Mouse (Mus musculus) intestine, embryonic 14.5 days (tissue): ENCODE data around the gene Abcc5. TPM values are rescaled to one million over a fixed set of nuclear protein-coding genes. Genes with fewer than 3 reads are reported as not detected.

Source experiments
- ATAC-seq: fragments of 200-750 bp; cut with Nextera tagmentation; replicated peaks from 2 replicates; pipeline ENCODE4 v1.8.0; 2017; ENCODE audit warnings: low read depth, moderate number of reproducible peaks, moderate TSS enrichment, moderate library complexity; ENCODE audit not compliant: low FRiP score, low TSS enrichment
- DNase-seq: peaks from one replicate; pipeline ENCODE4 v3.0.0-alpha.2; 2018; ENCODE audit warnings: low spot score
- H3K27ac ChIP-seq: fragments of 300-500 bp; sonication (generic); 2 replicates; pipeline ENCODE4 v1.5.1; 2014; ENCODE audit warnings: low read depth, mild to moderate bottlenecking, control low read depth
- H3K27me3 ChIP-seq: fragments of 300-500 bp; sonication (generic); replicated peaks from 2 replicates; pipeline ENCODE4 v1.6.1; 2014; ENCODE audit warnings: low read length, control low read depth; ENCODE audit not compliant: control insufficient read depth, insufficient read depth
- H3K36me3 ChIP-seq: fragments of 300-500 bp; sonication (generic); 2 replicates; pipeline ENCODE4 v1.6.1; 2014; ENCODE audit warnings: low read length, control low read depth; ENCODE audit not compliant: control insufficient read depth, insufficient read depth
- H3K4me1 ChIP-seq: fragments of 300-500 bp; sonication (generic); replicated peaks from 2 replicates; pipeline ENCODE4 v1.6.1; 2014; ENCODE audit warnings: low read length, control low read depth, mixed read lengths; ENCODE audit not compliant: control insufficient read depth, insufficient read depth
- H3K4me2 ChIP-seq: fragments of 300-500 bp; sonication (generic); 2 replicates; pipeline ENCODE4 v1.6.1; 2014; ENCODE audit warnings: low read length
- H3K4me3 ChIP-seq: fragments of 300-500 bp; sonication (generic); 2 replicates; pipeline ENCODE4 v1.5.1; 2014; ENCODE audit warnings: low read depth, low read length, control low read depth, mixed read lengths
- H3K9ac ChIP-seq: fragments of 300-500 bp; sonication (generic); 2 replicates; pipeline ENCODE4 v1.6.1; 2014; ENCODE audit warnings: mild to moderate bottlenecking, low read length
- H3K9me3 ChIP-seq: fragments of 300-500 bp; sonication (generic); 2 replicates; pipeline ENCODE4 v1.6.1; 2016; ENCODE audit warnings: low read length, control low read depth; ENCODE audit not compliant: control insufficient read depth
- WGBS: fragments of 180-500 bp; shearing (Covaris S2); extraction: QIAGEN DNeasy Blood & Tissue Kit; methylation state at CpG from one replicate; pipeline ENCODE4 v1.1.7; 2014; 5-methylcytosine and 5-hydroxymethylcytosine counted together
- polyA plus RNA-seq: library from polyadenylated mRNA; unstranded; fragments of >200 nt; fragmentation: Nextera tagmentation; extraction: Ambion mirVana; gene quantifications from 2 replicates; pipeline ENCODE4 v1.2.1, GENCODE M21; 2014

The Abcc5 gene
- polyA plus RNA-seq, 1 experiment from 2014 or later: 59.0 TPM

- Histone ChIP-seq H3K27ac (no peak overlapping the region), H3K4me3 (no peak overlapping the region), H3K4me1 (no peaks in the 10 kb centered on the region), H3K9ac (no peak overlapping the region), H3K36me3 (peaks cover 14% of the 10 kb centered on the region), H3K9me3 (no peaks in the 10 kb centered on the region), H3K27me3 (no peaks in the 10 kb centered on the region), H3K4me2 (no peak overlapping the region)
- 71% methylated on average over 2 of the region's 2 CpGs for WGBS
- DNase-seq: peak; percentile 28
- no peak for ATAC-seq
Measured at GRCm38 (mm10) chr16:20415211-20415610, 11.0 kb downstream of the Abcc5 start.

- Histone ChIP-seq H3K36me3 (peaks cover 9% of the 10 kb centered on the region; the same call in 1 of the 2 replicates), H3K9me3 (no peaks in the 10 kb centered on the region), H3K4me1 (no peaks in the 10 kb centered on the region), H3K9ac (no peak overlapping the region), H3K4me2 (no peak overlapping the region), H3K4me3 (no peak overlapping the region), H3K27me3 (no peaks in the 10 kb centered on the region), H3K27ac (no peak overlapping the region)
- peak; percentile 36 for DNase-seq
- ATAC-seq: no peak
- WGBS: 71% methylated on average over 2 of the region's 2 CpGs
Measured at GRCm38 (mm10) chr16:20413870-20414331, 12.3 kb downstream of the Abcc5 start.

- Histone ChIP-seq H3K36me3 (peaks cover 4% of the 10 kb centered on the region; the same call in 1 of the 2 replicates), H3K9me3 (no peaks in the 10 kb centered on the region), H3K4me1 (no peaks in the 10 kb centered on the region), H3K27ac (no peak overlapping the region), H3K27me3 (no peaks in the 10 kb centered on the region), H3K9ac (no peak overlapping the region), H3K4me2 (no peak overlapping the region), H3K4me3 (no peak overlapping the region)
- 76% methylated on average over 8 of the region's 8 CpGs for WGBS
- DNase-seq (peak; percentile 35), ATAC-seq (no peak)
Measured at GRCm38 (mm10) chr16:20411958-20412570, 14.1 kb downstream of the Abcc5 start.

GRCm38 (mm10) chr16:20405335-20405734, 20.9 kb downstream of the Abcc5 start:
- H3K4me2 ChIP-seq: no peak overlapping the region
- H3K9ac ChIP-seq: no peak overlapping the region
- H3K27me3 ChIP-seq: no peaks in the 10 kb centered on the region
- H3K9me3 ChIP-seq: no peaks in the 10 kb centered on the region
- H3K4me3 ChIP-seq: no peak overlapping the region
- WGBS: 88% methylated on average over 4 of the region's 4 CpGs
- H3K4me1 ChIP-seq: no peaks in the 10 kb centered on the region
- peaks cover 27% of the 10 kb centered on the region; the same call in 1 of the 2 replicates for H3K36me3 ChIP-seq
- DNase-seq (no peak), ATAC-seq (no peak)
- no peak overlapping the region for H3K27ac ChIP-seq

GRCm38 (mm10) chr16:20403327-20403726, 22.9 kb downstream of the Abcc5 start:
- Histone ChIP-seq H3K4me3 (no peak overlapping the region), H3K9me3 (no peaks in the 10 kb centered on the region), H3K4me2 (no peak overlapping the region), H3K4me1 (no peaks in the 10 kb centered on the region), H3K9ac (no peak overlapping the region), H3K36me3 (peaks cover 36% of the 10 kb centered on the region; the same call in 1 of the 2 replicates), H3K27ac (no peak overlapping the region), H3K27me3 (no peaks in the 10 kb centered on the region)
- ATAC-seq: no peak
- no peak for DNase-seq
- WGBS: 92% methylated on average over 2 of the region's 2 CpGs

GRCm38 (mm10) chr16:20401592-20401991, 24.6 kb downstream of the Abcc5 start:
- Histone ChIP-seq H3K4me3 (no peak overlapping the region), H3K36me3 (peaks cover 51% of the 10 kb centered on the region), H3K27me3 (no peaks in the 10 kb centered on the region), H3K9me3 (no peaks in the 10 kb centered on the region), H3K4me1 (no peaks in the 10 kb centered on the region), H3K9ac (no peak overlapping the region), H3K27ac (no peak overlapping the region), H3K4me2 (no peak overlapping the region)
- WGBS: 76% methylated on average over 3 of the region's 3 CpGs
- DNase-seq (no peak), ATAC-seq (no peak)

GRCm38 (mm10) chr16:20400707-20401591, 25.2 kb downstream of the Abcc5 start:
- peaks cover 57% of the 10 kb centered on the region for H3K36me3 ChIP-seq

GRCm38 (mm10) chr16:20396851-20397250, 29.3 kb downstream of the Abcc5 start:
- WGBS: 92% methylated on average over 10 of the region's 10 CpGs
- Histone ChIP-seq H3K9me3 (no peaks in the 10 kb centered on the region), H3K36me3 (peaks cover 63% of the 10 kb centered on the region), H3K27ac (no peak overlapping the region), H3K9ac (no peak overlapping the region), H3K4me2 (no peak overlapping the region), H3K27me3 (no peaks in the 10 kb centered on the region), H3K4me1 (no peaks in the 10 kb centered on the region), H3K4me3 (no peak overlapping the region)
- ATAC-seq (no peak), DNase-seq (no peak)

More at GRCm38 (mm10) chr16:20400707-20401591, 25.2 kb downstream of the Abcc5 start:
- Histone ChIP-seq H3K27me3 (no peaks in the 10 kb centered on the region), H3K4me1 (no peaks in the 10 kb centered on the region), H3K9ac (no peak overlapping the region), H3K9me3 (no peaks in the 10 kb centered on the region), H3K27ac (no peak overlapping the region), H3K4me3 (no peak overlapping the region), H3K4me2 (no peak overlapping the region)
- no peak for DNase-seq
- 90% methylated on average over 12 of the region's 12 CpGs for WGBS
- no peak for ATAC-seq
